In the genomic region with DNA sequence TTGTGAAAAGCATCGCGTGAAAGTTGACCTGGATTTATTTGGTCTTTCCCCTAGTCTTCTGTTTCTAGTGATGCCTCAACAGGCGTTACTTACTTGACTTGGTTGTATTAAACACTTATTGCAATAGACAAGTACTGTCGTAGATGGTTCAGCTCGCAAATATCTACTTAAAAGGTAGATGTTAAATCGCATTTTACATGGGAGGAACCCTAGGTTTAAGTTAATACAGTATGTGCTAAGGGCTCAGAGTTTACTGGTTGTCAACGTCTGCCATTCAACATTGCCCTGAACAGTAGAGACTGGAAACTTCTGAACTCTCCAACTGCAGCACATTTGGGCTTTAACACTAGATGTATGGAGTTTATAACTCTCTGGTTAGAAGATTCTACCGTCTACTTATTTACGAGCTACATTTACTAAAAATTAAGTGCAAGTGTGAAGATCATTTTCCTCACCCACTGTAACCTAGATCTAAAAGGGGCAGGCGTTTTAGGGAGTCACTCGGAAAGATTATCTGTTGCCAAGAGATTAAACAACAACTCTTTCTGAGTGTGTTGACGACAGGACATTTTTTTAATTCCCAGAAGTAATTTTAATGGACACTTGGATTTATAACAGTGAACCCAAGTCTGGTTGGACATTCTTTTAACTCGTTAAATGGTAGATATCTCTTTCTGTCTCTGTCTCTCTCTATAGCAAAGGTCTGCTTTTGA, we compare ENCODE assay signal across 8 mouse cellular contexts. TPM values are rescaled to one million over a fixed set of nuclear protein-coding genes. Genes with fewer than 3 reads are reported as not detected.
DNase-seq lines count a peak whose midpoint lies in the region; ATAC-seq and TF ChIP-seq lines count a peak whose summit lies in the region.

No protein-coding gene starts in this region.

- no peaks in the 10 kb centered on the region for H3K9me3 ChIP-seq in limb, embryonic 13.5 days
- no peaks in the 10 kb centered on the region for H3K9me3 ChIP-seq in stomach, embryonic 16.5 days (replicated peaks; ENCODE audit: control insufficient read depth, low read length)

- ATAC-seq in limb, embryonic 13.5 days (ENCODE audit: low FRiP score, low read depth), result no peak
- ATAC-seq in stomach, embryonic 16.5 days (ENCODE audit: insufficient read depth, low FRiP score), result no peak

- no peaks in the 10 kb centered on the region; the same call in 1 of the 2 replicates for H3K4me1 ChIP-seq in embryonic fibroblast, embryonic 13.5 days (ENCODE audit: control insufficient read depth, insufficient read depth, low read length)
- peaks cover 13% of the 10 kb centered on the region for H3K4me1 ChIP-seq in limb, embryonic 13.5 days
- H3K4me1 ChIP-seq in stomach, embryonic 16.5 days (ENCODE audit: control insufficient read depth, insufficient read depth, low read length), result peaks cover 10% of the 10 kb centered on the region

- no peak overlapping the region for H3K27ac ChIP-seq in embryonic fibroblast, embryonic 13.5 days (ENCODE audit: insufficient read depth, low read length)
- H3K27ac ChIP-seq in limb, embryonic 13.5 days, result peak overlapping the region; percentile 84
- H3K27ac ChIP-seq in stomach, embryonic 16.5 days (ENCODE audit: low read length), result peak overlapping the region; percentile 73

- DNase-seq in retina, postnatal 1 day, result peak; percentile 6
- no peak for DNase-seq in retina, embryonic 14.5 days (ENCODE audit: low spot score)
- no peak for DNase-seq in layer of hippocampus, adult 9-10 months (ENCODE audit: low spot score)
- DNase-seq in spleen, adult 18-20 months, result no peak
- no peak for DNase-seq in kidney, postnatal 36 days

- H3K9ac ChIP-seq in limb, embryonic 13.5 days, result peak overlapping the region; percentile 91
- H3K9ac ChIP-seq in stomach, embryonic 16.5 days (ENCODE audit: low read length), result peak overlapping the region; percentile 93

- peaks cover 19% of the 10 kb centered on the region for H3K36me3 ChIP-seq in limb, embryonic 13.5 days
- H3K36me3 ChIP-seq in stomach, embryonic 16.5 days (ENCODE audit: control insufficient read depth, insufficient read depth, low read length), result no peaks in the 10 kb centered on the region

- 18% methylated on average over 13 of the region's 13 CpGs for WGBS in limb, embryonic 13.5 days
- 14% methylated on average over 13 of the region's 13 CpGs for WGBS in stomach, embryonic 16.5 days

- no peaks in the 10 kb centered on the region for H3K27me3 ChIP-seq in limb, embryonic 13.5 days
- no peaks in the 10 kb centered on the region for H3K27me3 ChIP-seq in stomach, embryonic 16.5 days (ENCODE audit: control insufficient read depth, insufficient read depth, low read length)

- peak overlapping the region; percentile 71 for H3K4me2 ChIP-seq in limb, embryonic 13.5 days (replicated peaks)
- H3K4me2 ChIP-seq in stomach, embryonic 16.5 days (ENCODE audit: low read depth, low read length), result peak overlapping the region; percentile 72

- peak overlapping the region; percentile 93 for H3K4me3 ChIP-seq in embryonic fibroblast, embryonic 13.5 days (ENCODE audit: insufficient read depth, low read length)
- H3K4me3 ChIP-seq in limb, embryonic 13.5 days, result peak overlapping the region; percentile 88
- peak overlapping the region; percentile 97 for H3K4me3 ChIP-seq in stomach, embryonic 16.5 days (replicated peaks; ENCODE audit: low read length)

- no peak for TF ChIP-seq CTCF in embryonic fibroblast, embryonic 13.5 days (IDR thresholded peaks at IDR 0.05; ENCODE audit: borderline replicate concordance, insufficient read depth, low read length)

- TF ChIP-seq POLR2A in embryonic fibroblast, embryonic 13.5 days (IDR thresholded peaks at IDR 0.05; ENCODE audit: low read depth, low read length), result no peak

RNA-seq across cellular contexts. Expression of gene Trim23, which starts 0.7 kb away (rescaled TPM):
- polyA plus RNA-seq in embryonic fibroblast, embryonic 13.5 days (2011; ENCODE audit: insufficient read length, low read depth, missing spikeins), result 17.7 and 22.9 TPM in 2 replicates
- 22.8 and 24.1 TPM in 2 replicates for polyA plus RNA-seq in limb, embryonic 13.5 days (2015; fragmentation: Nextera tagmentation; extraction: Ambion mirVana)
- 14.7 and 15.9 TPM in 2 replicates for polyA plus RNA-seq in stomach, embryonic 16.5 days (2015; fragmentation: Nextera tagmentation; extraction: Ambion mirVana)

RNA-seq across cellular contexts. Expression of gene Trappc13, which starts 1.1 kb away (rescaled TPM):
- polyA plus RNA-seq in embryonic fibroblast, embryonic 13.5 days (2011; ENCODE audit: insufficient read length, low read depth, missing spikeins), result 55.4 and 57.5 TPM in 2 replicates
- 60.0 and 60.9 TPM in 2 replicates for polyA plus RNA-seq in limb, embryonic 13.5 days (2015; fragmentation: Nextera tagmentation; extraction: Ambion mirVana)
- 58.7 and 61.0 TPM in 2 replicates for polyA plus RNA-seq in stomach, embryonic 16.5 days (2015; fragmentation: Nextera tagmentation; extraction: Ambion mirVana)

RNA-seq across cellular contexts. Expression of gene Cenpk, which starts 49.1 kb away (rescaled TPM):
- 12.5 and 23.2 TPM in 2 replicates for polyA plus RNA-seq in embryonic fibroblast, embryonic 13.5 days (2011; ENCODE audit: insufficient read length, low read depth, missing spikeins)
- 78.1 and 86.2 TPM in 2 replicates for polyA plus RNA-seq in limb, embryonic 13.5 days (2015; fragmentation: Nextera tagmentation; extraction: Ambion mirVana)
- polyA plus RNA-seq in stomach, embryonic 16.5 days (2015; fragmentation: Nextera tagmentation; extraction: Ambion mirVana), result 41.8 and 51.3 TPM in 2 replicates

RNA-seq across cellular contexts. Expression of gene Ppwd1, which starts 49.3 kb away (rescaled TPM):
- 14.7 and 20.8 TPM in 2 replicates for polyA plus RNA-seq in embryonic fibroblast, embryonic 13.5 days (2011; ENCODE audit: insufficient read length, low read depth, missing spikeins)
- polyA plus RNA-seq in limb, embryonic 13.5 days (2015; fragmentation: Nextera tagmentation; extraction: Ambion mirVana), result 16.2 and 17.4 TPM in 2 replicates
- 13.0 and 13.1 TPM in 2 replicates for polyA plus RNA-seq in stomach, embryonic 16.5 days (2015; fragmentation: Nextera tagmentation; extraction: Ambion mirVana)
